Mouse (Mus musculus) cerebellum, postnatal 36 days (tissue): ENCODE measurements around the gene 1700016H13Rik.

Source experiments
- DNase-seq, 2 experiments: peaks; one replicate each; pipeline ENCODE4 v3.0.0; 2021 to 2022; ENCODE audit warnings: mixed read lengths in 2 of 2

1700016H13Rik gene

DNA sequence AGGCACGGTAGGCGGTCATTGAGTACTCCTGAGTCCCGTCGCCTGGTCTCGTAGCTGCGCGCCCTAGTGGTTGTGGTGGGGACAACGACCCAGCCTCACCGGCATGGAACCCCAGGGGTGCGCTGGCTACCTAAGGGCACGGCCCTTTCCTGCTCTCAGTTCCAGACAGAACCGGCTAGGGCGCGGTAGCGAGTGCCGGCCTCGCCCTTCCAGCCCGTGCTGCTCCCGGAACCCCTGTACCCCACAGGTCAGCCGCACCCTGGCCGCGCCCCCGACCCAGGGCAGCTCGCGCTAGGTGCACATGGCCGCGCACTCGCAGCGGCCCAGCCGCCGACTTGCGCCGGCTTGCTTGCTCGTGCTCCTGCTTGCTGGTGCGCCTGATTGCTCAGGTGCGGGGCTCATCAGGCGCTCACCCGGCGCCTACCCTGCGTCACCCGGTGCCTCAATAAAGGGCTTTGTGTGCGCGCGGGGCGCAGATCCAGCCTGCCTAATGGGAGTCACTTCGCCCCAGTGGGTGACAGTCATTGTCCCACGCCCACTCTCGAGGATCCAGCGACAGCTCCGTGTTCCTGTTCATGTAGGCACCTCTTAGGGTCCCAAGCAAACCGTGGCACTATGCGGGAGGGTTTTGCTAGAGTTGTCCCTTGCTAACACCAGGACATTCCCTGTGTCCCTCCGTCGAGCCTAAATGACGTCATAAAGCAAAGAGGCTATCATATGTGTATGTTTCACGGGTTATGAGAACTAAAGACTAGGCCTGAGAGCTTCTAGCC, at the start of gene 1700016H13Rik:
1700016H13Rik (minus strand) TSS at position 665 of the 773 bp plus-strand sequence.
- peak; percentile 65 to 66 for DNase-seq

DNA sequence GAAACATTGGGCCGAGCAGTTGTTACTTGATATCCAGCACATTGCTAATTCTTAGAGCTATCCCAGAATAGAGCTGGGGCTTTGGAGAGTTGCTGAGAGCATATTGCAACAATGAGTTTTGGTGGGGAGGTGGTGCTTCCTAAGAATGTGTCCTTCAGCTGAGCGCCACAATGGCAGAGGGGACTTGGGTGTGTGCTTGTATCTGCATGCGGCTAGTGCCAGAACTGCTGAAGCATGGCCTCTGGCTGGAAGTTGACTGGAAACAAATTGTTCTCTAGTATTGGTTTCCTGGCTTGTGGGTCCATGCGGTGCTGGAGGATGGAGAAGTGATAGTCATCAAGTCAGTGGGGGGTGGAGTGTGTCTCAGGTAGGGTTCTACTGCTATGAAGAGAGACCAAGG, 49.5 kb upstream of the 1700016H13Rik start:
- DNase-seq, result no peak

DNA sequence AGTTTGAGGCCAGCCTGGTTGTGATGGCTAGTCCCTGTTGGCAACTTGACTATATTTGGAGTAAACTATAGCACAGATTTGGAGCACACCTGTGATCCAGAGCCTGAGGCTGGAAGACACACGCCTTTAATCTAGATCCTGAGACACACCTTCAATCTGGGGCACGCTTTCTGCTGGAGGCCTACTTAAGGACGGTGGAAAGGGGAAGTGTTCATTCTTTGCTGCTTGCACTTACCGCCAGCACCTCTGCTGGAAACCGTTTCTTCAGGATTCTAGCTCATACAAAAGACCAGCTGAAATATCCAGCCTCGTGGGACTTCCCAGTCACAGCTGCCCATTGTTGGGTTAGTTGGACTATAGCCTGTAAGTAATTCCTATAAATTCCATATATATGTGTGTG, 46.7 kb upstream of the 1700016H13Rik start:
- no peak for DNase-seq

DNA sequence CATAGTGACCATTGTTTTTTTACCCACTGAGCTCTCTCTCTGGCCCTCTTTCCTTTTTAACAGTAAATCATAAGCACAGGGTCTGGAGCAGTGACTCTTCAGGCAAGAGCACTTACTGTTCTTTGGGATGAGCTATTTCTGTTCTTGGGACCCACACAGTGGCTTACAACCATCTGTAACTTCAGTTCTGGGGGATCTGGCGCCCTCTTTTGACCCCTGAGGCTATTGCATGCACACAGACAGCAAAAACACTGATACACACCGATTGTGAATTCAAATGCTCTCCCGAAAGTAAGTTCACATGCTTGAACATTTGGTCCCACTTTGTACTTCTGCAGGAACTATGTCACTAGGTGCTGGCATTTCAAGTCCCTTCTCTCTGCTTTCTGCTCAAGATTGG, 45.7 kb upstream of the 1700016H13Rik start:
- no peak for DNase-seq

DNA sequence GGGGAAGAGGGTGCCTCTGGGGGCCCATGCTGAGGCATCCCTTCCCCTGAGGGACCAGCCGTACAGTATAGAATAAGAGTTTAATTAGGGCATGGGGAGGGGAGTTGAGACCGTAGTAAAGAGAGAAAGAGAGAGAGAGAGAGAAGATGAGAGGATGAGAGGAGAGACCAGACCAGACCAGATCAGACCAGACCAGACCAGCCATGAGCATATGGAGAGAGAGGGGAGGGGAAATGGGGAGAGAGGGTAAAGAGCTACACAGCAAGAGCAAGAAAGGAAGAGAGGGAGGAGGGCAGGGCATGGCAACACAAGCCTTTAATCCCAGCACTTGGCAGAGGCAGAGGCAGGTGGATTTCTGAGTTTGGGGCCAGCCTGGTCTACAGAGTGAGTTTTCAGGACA, 44.9 kb upstream of the 1700016H13Rik start:
- no peak for DNase-seq

DNA sequence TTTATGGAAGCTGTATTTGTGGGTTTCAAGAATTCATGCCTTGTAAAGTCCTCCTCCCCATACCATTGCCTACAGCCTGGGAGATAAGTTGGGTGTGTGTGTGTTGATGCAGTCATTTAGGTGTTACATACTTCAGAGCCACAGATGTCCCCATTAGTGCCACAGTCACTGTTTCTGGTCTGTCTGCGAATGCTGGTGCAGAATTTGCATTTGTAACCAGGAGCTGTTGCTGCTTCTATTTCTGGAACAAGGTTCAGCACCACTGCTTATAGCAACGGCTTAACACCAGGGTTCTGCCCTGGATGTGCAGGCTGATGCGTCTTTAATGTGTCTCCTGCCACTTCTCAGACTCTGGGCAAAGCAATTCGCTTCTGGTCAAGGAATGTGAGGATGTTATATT, 43.7 kb upstream of the 1700016H13Rik start:
- DNase-seq, result no peak

DNA sequence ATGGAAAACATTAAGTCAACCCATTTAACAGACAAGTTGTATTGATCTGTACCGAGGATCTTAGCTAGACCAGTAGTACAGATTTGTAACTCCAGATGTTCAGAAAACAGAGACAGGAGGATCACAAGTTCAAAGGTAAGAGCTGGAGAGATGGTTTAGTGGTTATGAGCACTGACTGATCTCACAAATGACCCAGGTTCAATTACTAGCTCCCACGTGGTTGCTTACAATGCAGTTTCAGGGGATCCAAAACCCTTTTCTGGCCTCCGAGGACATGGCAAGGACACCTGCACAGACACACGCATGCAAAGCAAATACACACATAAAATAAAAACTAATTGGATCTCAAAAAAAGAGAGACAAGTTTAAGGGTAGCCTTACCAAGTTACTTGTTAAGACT, 42.8 kb upstream of the 1700016H13Rik start:
- DNase-seq, result no peak

DNA sequence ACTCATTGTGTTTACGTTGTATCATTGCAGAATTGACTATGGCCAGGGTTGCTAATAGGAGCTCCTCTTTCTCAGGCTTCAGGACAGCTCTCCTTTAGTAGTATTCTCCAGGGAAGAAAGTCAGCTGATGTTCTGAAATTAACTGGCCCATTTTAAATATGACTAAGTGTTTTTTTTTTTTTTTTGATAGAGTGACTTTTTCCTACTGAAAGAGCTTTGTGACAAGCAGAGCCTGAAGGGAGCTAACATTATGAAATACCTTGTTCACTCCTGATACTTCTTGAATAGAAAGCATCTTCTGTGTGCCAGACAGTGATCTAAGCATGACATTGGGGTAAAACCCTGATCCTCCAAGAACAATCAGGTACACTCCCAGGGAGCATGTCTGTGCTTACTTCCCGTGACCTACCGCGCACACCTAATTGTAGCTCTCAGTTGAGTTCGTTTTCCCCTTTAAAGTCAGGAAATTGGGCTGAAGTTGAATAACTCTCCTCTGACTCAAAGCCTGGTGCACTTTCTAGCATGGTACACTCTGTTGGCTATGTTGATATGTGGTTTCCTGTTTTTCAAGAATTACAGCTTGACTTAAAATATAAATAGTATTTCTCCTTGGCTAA, 42.2 kb upstream of the 1700016H13Rik start:
- DNase-seq, result no peak

DNA sequence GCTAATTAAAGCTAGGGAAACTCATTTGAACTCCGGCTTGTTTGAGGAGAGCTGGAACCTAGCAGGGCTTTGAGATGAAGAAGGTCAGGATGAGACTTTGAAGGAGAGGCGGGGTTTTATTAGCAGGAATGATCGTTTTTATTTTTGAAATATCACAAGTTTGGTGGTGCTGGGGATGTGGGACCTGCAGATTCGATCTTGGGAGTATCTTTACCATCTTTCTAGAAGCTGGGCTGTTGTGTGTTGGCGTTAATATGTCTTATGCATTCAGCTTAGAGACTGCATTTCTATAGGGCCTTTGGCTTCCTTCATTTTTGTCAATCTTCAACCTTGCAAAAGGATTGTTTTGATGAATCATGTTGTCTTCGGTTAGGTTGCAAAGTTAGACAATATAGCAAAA, 38.3 kb upstream of the 1700016H13Rik start:
- DNase-seq, result no peak

DNA sequence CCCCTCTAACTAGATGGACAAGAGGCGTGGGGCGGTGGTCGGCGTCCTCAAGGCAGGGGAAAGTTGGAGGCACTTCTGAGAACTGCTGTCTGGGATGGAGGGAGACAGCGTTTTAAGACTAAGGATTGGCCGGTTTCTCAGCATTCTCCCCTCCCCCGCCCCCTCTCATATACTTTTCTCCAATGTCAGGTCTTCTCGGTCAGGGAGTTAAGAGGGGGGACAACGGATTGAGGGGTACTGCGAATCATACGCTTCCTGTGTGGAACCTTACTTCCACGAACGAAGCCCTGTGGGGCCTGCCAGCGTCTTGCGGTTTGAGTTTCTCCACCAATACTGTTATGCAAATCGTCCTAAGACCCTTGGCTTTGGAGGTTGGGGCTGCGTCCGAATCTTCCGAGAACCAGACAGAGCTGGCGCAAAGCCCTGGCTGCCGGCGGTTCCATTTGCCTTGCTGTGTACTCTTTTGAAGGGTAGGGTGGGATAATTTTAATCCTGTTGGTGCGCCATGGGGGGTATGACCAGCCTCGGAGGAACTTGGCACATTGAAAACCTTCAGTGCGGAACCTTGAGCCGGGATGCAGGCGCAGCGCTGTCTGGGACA, 37.3 kb upstream of the 1700016H13Rik start:
- DNase-seq, result peak; percentile 8 to 11

DNA sequence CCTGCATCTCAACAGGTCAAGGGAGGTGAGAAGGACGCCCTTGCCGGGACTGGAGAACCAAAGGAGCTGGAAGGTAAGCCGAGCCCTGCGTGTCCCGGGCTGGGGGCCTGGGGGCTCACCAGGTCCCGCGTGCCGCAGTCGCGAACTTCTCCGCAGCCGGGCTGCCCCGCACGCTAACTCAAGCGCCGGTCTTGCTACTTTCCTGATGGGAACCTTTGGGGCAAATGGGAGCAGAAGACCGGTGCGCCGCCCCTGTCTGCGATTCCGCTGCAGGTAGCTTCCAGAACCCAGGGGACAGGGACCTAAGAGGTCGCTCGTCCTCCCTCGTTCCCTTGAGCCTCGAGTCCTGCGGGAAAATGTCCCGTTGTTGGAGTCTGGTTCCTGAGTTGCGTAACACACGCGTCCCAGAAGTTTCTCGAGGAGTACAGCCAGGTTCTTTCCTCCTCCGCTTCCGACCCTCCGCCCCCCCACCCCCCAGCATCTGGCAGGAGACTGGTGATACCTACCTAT, 36.8 kb upstream of the 1700016H13Rik start:
- no peak for DNase-seq

DNA sequence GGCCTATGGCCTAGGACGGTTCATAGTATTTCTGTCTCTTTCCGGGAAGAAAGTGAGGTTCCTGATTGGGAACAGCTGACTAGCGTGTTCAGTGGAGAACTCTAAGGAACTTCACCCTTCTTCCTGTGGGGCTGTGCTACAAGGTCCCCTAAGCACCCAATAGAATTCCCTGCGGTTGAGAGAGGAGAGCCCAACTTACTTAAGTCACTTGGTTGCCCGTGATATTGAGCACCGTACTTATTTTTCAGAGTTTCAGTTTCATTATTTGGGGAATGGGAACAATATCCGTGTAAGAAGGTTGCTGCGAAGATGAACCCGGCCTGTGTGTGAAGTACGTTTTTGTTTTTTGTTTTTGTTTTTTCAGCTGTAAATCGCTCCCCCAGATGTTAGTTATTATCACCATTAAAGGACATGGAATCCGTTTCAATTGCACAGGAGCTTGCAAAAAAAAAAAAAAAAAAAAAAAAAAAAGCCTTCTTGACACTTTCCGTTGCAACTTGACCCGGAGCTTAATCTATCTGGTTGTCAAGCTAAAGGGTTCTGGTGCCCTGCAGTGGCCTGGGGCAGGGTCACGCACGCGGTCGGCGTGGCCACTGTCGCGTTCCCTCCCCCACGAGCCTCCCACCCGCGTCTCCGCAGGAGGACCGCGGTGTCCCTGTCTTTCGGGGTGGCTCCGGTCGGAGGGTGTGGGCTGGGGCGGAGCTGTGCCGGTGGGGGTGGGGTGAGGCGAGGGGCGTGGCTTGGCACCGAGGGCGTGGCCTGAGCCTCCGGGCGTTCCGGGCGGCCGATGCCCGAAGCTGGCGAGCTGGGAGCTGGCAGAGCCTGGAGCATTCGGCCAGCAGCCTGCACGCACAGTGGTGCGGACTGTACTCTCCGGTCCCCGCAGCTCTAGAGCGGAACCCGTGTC, 36.1 kb upstream of the 1700016H13Rik start, which contains the start of gene Aff1:
Aff1 (plus strand) TSS at position 751 of the 907 bp plus-strand sequence.
- DNase-seq, result peak; percentile 66 to 72

DNA sequence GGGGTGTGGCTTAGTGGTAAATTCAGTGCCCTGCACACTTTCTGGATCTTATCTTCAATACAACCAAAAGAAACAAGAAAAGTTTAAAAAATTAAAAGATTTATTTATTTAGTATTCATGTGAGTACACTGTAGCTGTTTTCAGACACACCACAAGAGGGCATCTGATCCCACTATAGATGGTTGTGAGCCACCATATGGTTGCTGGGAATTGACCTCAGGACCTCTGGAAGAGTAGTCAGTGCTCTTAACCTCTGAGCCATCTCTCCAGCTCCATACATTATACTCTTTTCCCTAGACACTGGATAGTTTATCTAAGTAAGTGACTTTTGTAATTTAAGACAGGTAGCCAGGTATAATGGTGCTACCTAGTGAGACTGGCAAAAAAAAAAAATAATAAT, 35.4 kb upstream of the 1700016H13Rik start:
- DNase-seq, result no peak

DNA sequence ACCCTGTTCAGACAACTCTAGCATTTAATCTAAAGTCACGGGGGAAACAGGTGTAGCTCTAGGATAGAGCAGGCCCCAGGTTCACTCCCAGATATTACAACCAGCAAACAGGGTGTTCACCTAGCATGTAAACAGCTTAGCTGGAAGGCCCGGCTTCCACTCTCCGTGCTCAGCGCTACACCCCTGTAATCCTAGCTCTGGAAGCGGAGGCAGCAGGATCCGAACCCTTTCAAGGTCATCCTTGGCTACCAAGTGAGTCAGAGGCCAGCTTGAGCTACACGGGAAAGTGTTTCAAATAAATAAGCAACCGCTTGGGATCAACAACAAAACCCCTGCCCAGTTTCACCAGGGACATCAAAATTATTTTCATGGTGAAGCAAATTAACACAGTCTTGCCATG, 34.4 kb upstream of the 1700016H13Rik start:
- no peak for DNase-seq

DNA sequence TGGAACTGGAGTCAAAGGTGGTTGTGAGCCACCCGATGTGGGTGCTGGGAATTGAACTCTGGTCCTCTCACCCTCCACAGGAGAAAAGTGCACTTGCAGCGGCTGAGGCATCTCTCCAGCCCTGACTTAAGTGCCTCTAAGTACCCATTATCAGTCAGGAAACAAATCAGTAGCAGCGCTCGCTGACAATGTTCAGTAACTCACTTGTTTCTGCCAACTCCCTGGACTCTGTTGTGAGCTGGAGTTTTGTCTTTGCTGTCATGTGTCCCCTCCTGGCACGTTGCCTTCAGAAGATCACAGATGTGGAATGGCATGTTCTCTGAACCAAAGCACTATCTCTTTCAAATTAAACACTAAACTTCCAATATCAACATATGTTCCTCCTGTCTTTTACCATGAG, 33.8 kb upstream of the 1700016H13Rik start:
- no peak for DNase-seq

DNA sequence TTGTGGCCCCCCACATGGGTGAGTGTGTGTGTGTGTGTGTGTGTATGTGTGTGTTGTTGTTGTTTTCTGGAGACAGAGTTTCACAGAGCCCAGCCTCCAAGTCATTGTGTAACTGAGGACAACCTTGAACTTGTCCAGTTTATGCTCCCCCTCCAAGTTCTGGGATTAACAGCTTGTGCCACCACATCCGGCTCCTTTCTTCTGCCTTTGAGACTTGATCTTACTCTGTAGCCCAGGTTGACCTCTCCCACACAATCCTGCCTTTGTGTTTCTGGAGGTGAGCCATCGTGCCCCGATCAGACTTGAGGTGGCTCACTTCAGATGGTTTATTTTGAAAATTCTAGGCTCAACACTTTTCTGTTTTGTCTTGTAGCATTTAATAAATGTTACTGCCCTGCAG, 26.0 kb upstream of the 1700016H13Rik start:
- DNase-seq, result no peak

DNA sequence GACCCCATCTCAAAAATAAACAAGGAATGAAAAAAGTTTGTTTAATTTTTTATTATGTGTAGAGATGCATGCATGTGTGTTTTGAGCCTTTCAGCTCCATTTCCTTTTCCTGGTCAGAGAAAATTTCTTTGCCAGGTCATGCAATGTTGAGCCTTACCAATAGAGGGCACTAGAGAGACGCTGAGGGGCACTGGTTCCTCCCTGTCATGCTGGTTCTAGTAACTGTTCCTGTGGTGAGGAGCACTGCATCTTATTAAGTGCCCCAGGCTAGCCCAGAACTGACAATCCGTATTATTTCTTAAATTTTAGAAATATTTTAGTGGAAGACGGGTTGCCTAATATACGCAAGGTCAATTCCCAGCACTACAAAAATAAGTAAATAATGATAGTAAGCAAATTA, 24.6 kb upstream of the 1700016H13Rik start:
- peak; percentile 56 to 69 for DNase-seq

DNA sequence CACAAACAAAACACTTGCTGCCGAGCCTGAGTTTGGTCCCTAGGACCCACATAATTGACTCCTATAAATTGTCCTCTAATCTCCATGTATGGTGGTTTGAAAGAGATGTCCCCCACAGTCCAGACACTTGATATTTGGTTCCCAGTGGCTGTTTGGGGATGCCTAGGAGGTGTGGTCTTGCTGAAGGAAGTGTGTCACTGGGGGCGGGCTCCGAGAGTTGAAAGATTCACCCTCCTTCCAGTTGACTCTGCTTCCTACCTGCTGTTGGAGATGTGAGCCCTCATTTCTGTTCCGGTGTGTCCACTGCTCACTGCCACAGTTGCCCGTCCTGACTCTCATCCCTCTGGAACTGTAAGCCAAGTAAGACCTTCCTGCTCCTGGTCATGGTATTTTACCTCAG, 23.2 kb upstream of the 1700016H13Rik start:
- no peak for DNase-seq

DNA sequence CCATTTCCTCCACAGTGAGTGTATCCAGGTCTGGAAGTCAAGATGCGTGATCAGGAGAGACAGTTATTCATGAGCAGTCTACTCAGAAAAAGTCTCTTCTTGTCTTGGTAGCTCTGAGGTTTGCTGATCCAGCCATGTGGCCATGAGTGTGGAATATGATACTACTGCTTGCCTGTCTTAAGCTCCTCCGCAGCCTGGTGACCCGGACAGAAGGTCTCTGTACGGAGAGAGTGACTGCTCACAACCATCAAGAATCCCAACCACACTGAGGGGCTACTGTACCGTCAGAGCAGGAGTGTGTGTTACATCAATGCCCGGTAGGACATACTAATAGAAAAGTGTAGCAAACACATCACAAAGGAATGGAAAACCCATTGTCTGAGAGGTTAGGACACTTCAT, 22.1 kb upstream of the 1700016H13Rik start:
- DNase-seq, result no peak

DNA sequence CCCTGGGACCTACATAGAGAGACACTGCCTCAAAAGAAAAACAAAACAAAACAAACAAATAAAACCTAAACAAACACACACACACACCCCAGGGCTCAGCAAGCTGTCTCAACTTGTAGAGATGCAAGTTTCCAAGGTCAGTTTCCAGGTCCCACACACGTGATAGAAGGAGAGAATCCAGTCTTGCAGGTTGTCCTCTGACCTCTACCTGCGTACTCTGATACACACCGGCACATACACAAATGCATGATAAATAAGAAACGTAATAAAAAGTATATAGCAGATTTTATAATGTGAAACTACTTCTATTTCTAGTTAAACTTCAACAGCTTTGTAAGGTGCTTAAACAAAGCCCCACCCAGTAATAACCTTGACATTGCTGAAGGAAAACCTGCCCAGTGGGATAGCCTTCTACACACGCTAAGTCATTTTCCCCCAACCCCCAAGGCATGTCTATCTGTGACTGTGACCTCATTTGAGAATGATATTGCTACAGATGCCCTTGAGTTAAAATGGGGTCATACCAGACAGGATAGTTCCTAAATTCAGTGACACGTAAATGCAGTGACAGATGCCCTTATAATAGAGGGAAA, 20.6 kb upstream of the 1700016H13Rik start:
- DNase-seq, result no peak

DNA sequence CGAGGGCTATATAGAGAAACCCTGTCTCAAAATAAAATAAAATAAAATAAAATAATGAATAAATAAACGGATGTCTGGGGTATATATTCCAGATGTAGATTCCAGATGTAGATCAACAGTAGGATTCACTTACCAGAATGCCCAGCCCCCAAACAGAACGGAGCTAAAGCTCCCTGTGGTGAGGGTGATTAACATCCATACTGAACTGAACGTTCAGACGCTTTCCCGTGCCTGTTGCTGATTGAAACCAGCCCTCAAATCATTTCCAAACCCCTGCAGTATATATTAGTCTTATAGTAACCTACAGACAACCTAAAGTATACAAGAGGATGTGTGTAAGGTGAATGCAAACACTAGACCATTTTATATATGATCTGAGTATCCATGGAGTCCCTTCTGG, 18.7 kb upstream of the 1700016H13Rik start:
- no peak for DNase-seq

DNA sequence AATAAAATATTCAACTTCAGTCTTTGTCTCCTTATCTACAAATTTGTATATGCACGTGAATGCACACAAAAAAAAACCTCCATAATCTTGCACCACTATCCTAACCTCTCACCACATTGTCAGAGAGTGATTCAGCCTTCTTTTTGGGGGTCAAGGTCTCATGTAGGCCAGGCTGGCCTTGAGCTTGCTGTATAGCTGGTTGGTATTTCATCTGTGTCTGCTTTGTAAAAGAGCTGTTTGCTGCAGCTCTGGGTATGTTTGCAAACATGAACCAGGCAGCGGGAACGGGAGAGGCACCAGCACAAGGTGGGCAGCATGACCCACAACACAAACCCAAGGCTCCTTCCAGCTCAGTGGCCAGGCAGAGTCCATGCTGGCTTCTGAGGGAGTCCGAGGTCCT, 17.8 kb upstream of the 1700016H13Rik start:
- DNase-seq, result no peak
